Mouse (Mus musculus) brown adipose tissue, adult 24 weeks (tissue): Measurements from ENCODE around the gene Ctnnbl1. TPM values are rescaled to one million over a fixed set of nuclear protein-coding genes. Genes with fewer than 3 reads are reported as not detected.

Source experiments
- H3K27ac ChIP-seq: fragments of 200-500 bp; replicated peaks from 2 replicates; pipeline ENCODE4 v1.5.1; 2012; ENCODE audit warnings: low read depth, mild to moderate bottlenecking, low read length
- H3K4me1 ChIP-seq: fragments of 200-500 bp; 2 replicates; pipeline ENCODE4 v1.6.1; 2012; ENCODE audit warnings: low read length, mixed read lengths; ENCODE audit not compliant: control insufficient read depth, insufficient read depth, insufficient read length
- H3K4me3 ChIP-seq: fragments of 200-500 bp; 2 replicates; pipeline ENCODE4 v1.5.1; 2012; ENCODE audit warnings: low read depth, mild to moderate bottlenecking, low read length, moderate library complexity; ENCODE audit not compliant: insufficient read depth
- polyA plus RNA-seq: library from polyadenylated mRNA; stranded (reverse); fragments of >200 nt; gene quantifications from 2 replicates; pipeline ENCODE4 v1.2.4, GENCODE M21; 2012; ENCODE audit not compliant: missing spikeins, insufficient read depth, insufficient read length

Gene Ctnnbl1
- polyA plus RNA-seq, 1 experiment = 14.8 TPM

GRCm38 (mm10) chr2:157795627-157796423 lies 58.6 kb downstream of the Ctnnbl1 start:
- no peak overlapping the region for H3K27ac ChIP-seq
- H3K4me3 ChIP-seq = no peak overlapping the region
- H3K4me1 ChIP-seq = no peaks in the 10 kb centered on the region

GRCm38 (mm10) chr2:157799533-157799932 lies 62.3 kb downstream of the Ctnnbl1 start:
- Histone ChIP-seq H3K4me3 (no peak overlapping the region), H3K4me1 (0 out of 2 replicates have a peak, but pooled peaks cover 3% of the 10 kb centered on the region)

GRCm38 (mm10) chr2:157800288-157800687 lies 63.1 kb downstream of the Ctnnbl1 start:
- H3K27ac ChIP-seq = no peak overlapping the region
- H3K4me3 ChIP-seq = no peak overlapping the region
- 0 out of 2 replicates have a peak, but pooled peaks cover 3% of the 10 kb centered on the region for H3K4me1 ChIP-seq

More at GRCm38 (mm10) chr2:157799533-157799932, 62.3 kb downstream of the Ctnnbl1 start:
- no peak overlapping the region for H3K27ac ChIP-seq

GRCm38 (mm10) chr2:157800746-157801501 lies 63.7 kb downstream of the Ctnnbl1 start:
- H3K4me3 ChIP-seq = no peak overlapping the region
- no peak overlapping the region for H3K27ac ChIP-seq
- 0 out of 2 replicates have a peak, but pooled peaks cover 3% of the 10 kb centered on the region for H3K4me1 ChIP-seq

GRCm38 (mm10) chr2:157801505-157802357 lies 64.5 kb downstream of the Ctnnbl1 start:
- H3K4me3 ChIP-seq = no peak overlapping the region
- H3K4me1 ChIP-seq = 0 out of 2 replicates have a peak, but pooled peaks cover 3% of the 10 kb centered on the region
- H3K27ac ChIP-seq = no peak overlapping the region

GRCm38 (mm10) chr2:157802666-157803065 lies 65.5 kb downstream of the Ctnnbl1 start:
- H3K4me1 ChIP-seq = 0 out of 2 replicates have a peak, but pooled peaks cover 4% of the 10 kb centered on the region
- H3K27ac ChIP-seq = no peak overlapping the region

GRCm38 (mm10) chr2:157804388-157804787 lies 67.2 kb downstream of the Ctnnbl1 start:
- H3K27ac ChIP-seq = no peak overlapping the region
- H3K4me3 ChIP-seq = no peak overlapping the region
- H3K4me1 ChIP-seq = peaks cover 11% of the 10 kb centered on the region

More at GRCm38 (mm10) chr2:157802666-157803065, 65.5 kb downstream of the Ctnnbl1 start:
- H3K4me3 ChIP-seq = no peak overlapping the region

- Histone ChIP-seq H3K4me3 (no peak overlapping the region), H3K4me1 (peaks cover 11% of the 10 kb centered on the region), H3K27ac (no peak overlapping the region)
These were observed 67.9 kb downstream of the Ctnnbl1 start for GRCm38 (mm10) chr2:157805091-157805490.

- no peak overlapping the region for H3K27ac ChIP-seq
- H3K4me3 ChIP-seq = no peak overlapping the region
- H3K4me1 ChIP-seq = peaks cover 8% of the 10 kb centered on the region
These were observed 69.9 kb downstream of the Ctnnbl1 start for GRCm38 (mm10) chr2:157807076-157807475.

- H3K4me3 ChIP-seq = no peak overlapping the region
- H3K27ac ChIP-seq = no peak overlapping the region
- peaks cover 8% of the 10 kb centered on the region for H3K4me1 ChIP-seq
These were observed 70.6 kb downstream of the Ctnnbl1 start for GRCm38 (mm10) chr2:157807621-157808367.

GRCm38 (mm10) chr2:157808368-157808923 lies 71.2 kb downstream of the Ctnnbl1 start:
- H3K4me3 ChIP-seq = no peak overlapping the region
- H3K4me1 ChIP-seq = peaks cover 8% of the 10 kb centered on the region
- H3K27ac ChIP-seq = no peak overlapping the region

- Histone ChIP-seq H3K4me1 (peaks cover 8% of the 10 kb centered on the region), H3K27ac (no peak overlapping the region), H3K4me3 (no peak overlapping the region)
These were observed 72.1 kb downstream of the Ctnnbl1 start for GRCm38 (mm10) chr2:157809341-157809740.

GRCm38 (mm10) chr2:157810749-157811148 lies 73.5 kb downstream of the Ctnnbl1 start:
- H3K4me1 ChIP-seq = peaks cover 8% of the 10 kb centered on the region
- no peak overlapping the region for H3K4me3 ChIP-seq
- H3K27ac ChIP-seq = no peak overlapping the region

- no peak overlapping the region for H3K27ac ChIP-seq
- H3K4me1 ChIP-seq = peaks cover 2% of the 10 kb centered on the region
- no peak overlapping the region for H3K4me3 ChIP-seq
These were observed 75.9 kb downstream of the Ctnnbl1 start for GRCm38 (mm10) chr2:157813121-157813520.
